Mouse (Mus musculus): ENCODE measurements around the gene Upf3a.

DNA sequence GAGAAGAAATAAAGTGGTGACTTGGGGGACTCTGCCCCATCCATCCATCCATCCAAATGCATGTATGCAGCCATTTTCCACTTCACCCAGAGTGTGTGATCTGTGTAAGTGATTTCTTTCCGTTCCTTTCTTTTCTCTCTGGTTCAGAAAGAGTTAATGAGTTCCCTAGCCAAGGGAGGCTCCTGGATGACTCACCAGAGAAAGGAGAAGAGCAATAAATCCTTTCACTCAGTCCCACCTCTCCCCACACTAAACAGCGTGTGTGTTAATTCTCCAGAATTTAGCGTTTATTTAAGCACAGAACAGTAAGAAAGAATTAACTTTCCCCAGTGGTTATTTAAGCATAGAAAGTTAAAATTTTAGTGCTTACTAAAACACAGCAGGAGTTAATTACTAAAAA lies 37.8 kb upstream of the Upf3a start:
- no peak for TF ChIP-seq CTCF (IDR thresholded peaks at IDR 0.05; ENCODE audit: low read depth, low read length)
- no peak for TF ChIP-seq POLR2A (IDR thresholded peaks at IDR 0.05; ENCODE audit: insufficient read depth, low read length)
